Mouse (Mus musculus): ENCODE results near the gene Taf6l. TPM values are rescaled to one million over a fixed set of nuclear protein-coding genes. Genes with fewer than 3 reads are reported as not detected.
"Not testable (repeated sequence)": the region's sequence is repeated elsewhere in the genome, so short reads cannot be mapped to it uniquely, and the experiment has no call there.

The Taf6l gene
- total RNA-seq, 2 experiments from 2014 or later = 13.7 to 15.9 TPM

- DNase-seq (ENCODE audit: low spot score in 2 of 2) = no peak
Observed at GRCm38 (mm10) chr19:8740603-8741002, 45.6 kb downstream of the Taf6l start, which contains the start of gene 1700092M07Rik. Gene 1700092M07Rik (plus strand): TSS chr19:8740718.

GRCm38 (mm10) chr19:8739646-8740045 lies 46.6 kb downstream of the Taf6l start:
- no peak for DNase-seq (ENCODE audit: low spot score in 2 of 2)

GRCm38 (mm10) chr19:8738911-8739310 lies 47.3 kb downstream of the Taf6l start:
- no peak for DNase-seq (ENCODE audit: low spot score in 2 of 2)

GRCm38 (mm10) chr19:8736160-8736467 lies 50.1 kb downstream of the Taf6l start:
- DNase-seq (ENCODE audit: low spot score in 2 of 2) = no peak

GRCm38 (mm10) chr19:8735389-8736159 lies 50.6 kb downstream of the Taf6l start, which contains the start of gene Wdr74:
Gene Wdr74 (plus strand): TSS chr19:8735827.
- peak; percentile 95 for DNase-seq (ENCODE audit: low spot score in 2 of 2)

- no peak for DNase-seq (ENCODE audit: low spot score in 2 of 2)
Observed at GRCm38 (mm10) chr19:8734334-8734733, 51.9 kb downstream of the Taf6l start.

- not testable (repeated sequence) for DNase-seq (ENCODE audit: low spot score in 2 of 2)
Observed at GRCm38 (mm10) chr19:8728335-8729099, 57.7 kb downstream of the Taf6l start.

GRCm38 (mm10) chr19:8727495-8728114 lies 58.6 kb downstream of the Taf6l start:
- DNase-seq (ENCODE audit: low spot score in 2 of 2) = no peak

- no peak for DNase-seq (ENCODE audit: low spot score in 2 of 2)
Observed at GRCm38 (mm10) chr19:8726609-8727390, 59.4 kb downstream of the Taf6l start.

- DNase-seq (ENCODE audit: low spot score in 2 of 2) = no peak
Observed at GRCm38 (mm10) chr19:8725081-8725613, 61.1 kb downstream of the Taf6l start.

Small RNA genes lying within 50 kb of the gene (microRNA-seq; reads per million reads assigned to microRNA genes)
- gene Mir6992 = 0 reads per million in 2 experiments

Other genes with a start within 250 kb of the Taf6l start
- gene Slc22a8, start 195.2 kb downstream of the Taf6l start, total RNA-seq (2021) = 10 to 100 TPM; 11.9 to 14.0 TPM
- 1 to 10 TPM; 9.1 to 9.4 TPM for gene Slc22a6, start 168.4 kb downstream of the Taf6l start, total RNA-seq (2021)
- gene Chrm1, start 122.6 kb downstream of the Taf6l start, total RNA-seq (2021) = 100 to 1,000 TPM; 141 to 144 TPM
- gene Slc3a2, start 63.0 kb downstream of the Taf6l start, total RNA-seq (2021) = 100 to 1,000 TPM; 148 to 152 TPM
- gene Wdr74, start 50.6 kb downstream of the Taf6l start, total RNA-seq (2021) = 10 to 100 TPM; 46.9 to 50.5 TPM
- 1 to 10 TPM in 1 of 2 experiments, under 1 TPM in 1; 0.94 to 1.5 TPM for gene 1700092M07Rik, start 45.7 kb downstream of the Taf6l start, total RNA-seq (2021)
- 10 to 100 TPM; 70.1 to 72.7 TPM for gene Stx5a, start 45.0 kb downstream of the Taf6l start, total RNA-seq (2021)
- 10 to 100 TPM; 78.1 to 88.5 TPM for gene Nxf1, start 29.3 kb downstream of the Taf6l start, total RNA-seq (2021)
- gene Tmem223, start 15.4 kb downstream of the Taf6l start, total RNA-seq (2021) = 10 to 100 TPM; 57.3 to 63.7 TPM
- gene Tmem179b, start 11.9 kb downstream of the Taf6l start, total RNA-seq (2021) = 1 to 10 TPM; 7.6 to 7.8 TPM
- 100 to 1,000 TPM; 106 to 107 TPM for gene Polr2g, start 12.2 kb upstream of the Taf6l start, total RNA-seq (2021)
- gene Zbtb3, start 16.1 kb upstream of the Taf6l start, total RNA-seq (2021) = 1 to 10 TPM; 5.5 to 6.0 TPM
- gene Ttc9c, start 32.9 kb upstream of the Taf6l start, total RNA-seq (2021) = 10 to 100 TPM; 38.7 to 42.4 TPM
- 100 to 1,000 TPM; 123 to 127 TPM for gene Hnrnpul2, start 33.6 kb upstream of the Taf6l start, total RNA-seq (2021)
- gene AC129217.1, start 43.4 kb upstream of the Taf6l start, total RNA-seq (2021) = 1 to 10 TPM in 1 of 2 experiments, not detected in 1; 2.3 TPM
- 100 to 1,000 TPM in 1 of 2 experiments, 10 to 100 TPM in 1; 98.1 to 112 TPM for gene Bscl2, start 51.0 kb upstream of the Taf6l start, total RNA-seq (2021)
- 100 to 1,000 TPM; 181 to 184 TPM for gene Gng3, start 52.8 kb upstream of the Taf6l start, total RNA-seq (2021)
- 1 to 10 TPM; 1.2 to 1.7 TPM for gene Lrrn4cl, start 64.4 kb upstream of the Taf6l start, total RNA-seq (2021)
- 10 to 100 TPM; 91.4 to 96.7 TPM for gene Ubxn1, start 85.1 kb upstream of the Taf6l start, total RNA-seq (2021)
- gene Uqcc3, start 94.5 kb upstream of the Taf6l start, total RNA-seq (2021) = 10 to 100 TPM; 29.7 to 37.1 TPM
- gene Lbhd1, start 97.3 kb upstream of the Taf6l start, total RNA-seq (2021) = 1 to 10 TPM; 8.2 TPM
- not detected for gene Gm49403, start 97.5 kb upstream of the Taf6l start, total RNA-seq (2021)
- gene 1810009A15Rik, start 102.4 kb upstream of the Taf6l start, total RNA-seq (2021) = 10 to 100 TPM; 20.2 to 23.0 TPM
- gene Gm49416, start 102.5 kb upstream of the Taf6l start, total RNA-seq (2021) = 1 to 10 TPM; 2.1 to 3.8 TPM
- 10 to 100 TPM; 23.9 to 24.6 TPM for gene Ints5, start 106.6 kb upstream of the Taf6l start, total RNA-seq (2021)
- 10 to 100 TPM; 93.2 to 93.8 TPM for gene Ganab, start 111.7 kb upstream of the Taf6l start, total RNA-seq (2021)
- 100 to 1,000 TPM; 188 to 189 TPM for gene B3gat3, start 134.0 kb upstream of the Taf6l start, total RNA-seq (2021)
- 1 to 10 TPM; 6.4 to 7.6 TPM for gene Rom1, start 142.9 kb upstream of the Taf6l start, total RNA-seq (2021)
- 10 to 100 TPM in 1 of 2 experiments, 1 to 10 TPM in 1; 9.0 to 11.5 TPM for gene Eml3, start 143.1 kb upstream of the Taf6l start, total RNA-seq (2021)
- gene Mta2, start 155.5 kb upstream of the Taf6l start, total RNA-seq (2021) = 10 to 100 TPM; 49.6 to 49.8 TPM
- 10 to 100 TPM; 22.5 to 23.7 TPM for gene Tut1, start 167.4 kb upstream of the Taf6l start, total RNA-seq (2021)
- gene Eef1g, start 180.6 kb upstream of the Taf6l start, total RNA-seq (2021) = 100 to 1,000 TPM; 251 to 256 TPM
- gene Ahnak, start 202.9 kb upstream of the Taf6l start, total RNA-seq (2021) = 10 to 100 TPM; 18.6 to 23.5 TPM